Mouse (Mus musculus) liver, embryonic 14.5 days (tissue): ENCODE measurements around the gene Ppp1r9b.

Source experiments
- CTCF ChIP-seq: IDR thresholded peaks from 2 replicates; pipeline ENCODE4 v1.5.1; 2016; ENCODE audit warnings: antibody characterized with exemption, low read depth, control low read depth
- EP300 ChIP-seq: IDR thresholded peaks from 2 replicates; pipeline ENCODE4 v1.6.1; 2016; ENCODE audit warnings: antibody characterized with exemption, low read depth

- TF ChIP-seq CTCF (no peak), EP300 (no peak)
Observed at GRCm38 (mm10) chr11:94985822-94986221, 5.0 kb upstream of the Ppp1r9b start.
